Mouse (Mus musculus) intestine, embryonic 15.5 days (tissue): Measurements from ENCODE around the gene Hps5. TPM values are rescaled to one million over a fixed set of nuclear protein-coding genes. Genes with fewer than 3 reads are reported as not detected.
"Not testable (repeated sequence)": the region's sequence is repeated elsewhere in the genome, so short reads cannot be mapped to it uniquely, and the experiment has no call there.

ENCODE experiments used
- ATAC-seq: fragments of 200-750 bp; cut with Nextera tagmentation; 2 replicates; pipeline ENCODE4 v1.8.0; 2017; ENCODE audit warnings: moderate TSS enrichment, moderate library complexity
- H3K27ac ChIP-seq: fragments of 300-500 bp; sonication (generic); 2 replicates; pipeline ENCODE4 v1.5.1; 2015; ENCODE audit warnings: mild to moderate bottlenecking, inconsistent platforms
- H3K27me3 ChIP-seq: fragments of 300-500 bp; sonication (generic); replicated peaks from 2 replicates; pipeline ENCODE4 v1.6.1; 2015; ENCODE audit warnings: inconsistent platforms
- H3K36me3 ChIP-seq: fragments of 300-500 bp; sonication (generic); 2 replicates; pipeline ENCODE4 v1.6.1; 2015; ENCODE audit warnings: inconsistent platforms
- H3K4me1 ChIP-seq: fragments of 300-500 bp; sonication (generic); replicated peaks from 2 replicates; pipeline ENCODE4 v1.6.1; 2015; ENCODE audit warnings: inconsistent platforms
- H3K4me2 ChIP-seq: fragments of 300-500 bp; sonication (generic); replicated peaks from 2 replicates; pipeline ENCODE4 v1.6.1; 2015; ENCODE audit warnings: mild to moderate bottlenecking, inconsistent platforms
- H3K4me3 ChIP-seq: fragments of 300-500 bp; sonication (generic); replicated peaks from 2 replicates; pipeline ENCODE4 v1.5.1; 2015; ENCODE audit warnings: inconsistent platforms
- H3K9ac ChIP-seq: fragments of 300-500 bp; sonication (generic); 2 replicates; pipeline ENCODE4 v1.6.1; 2015; ENCODE audit warnings: inconsistent platforms
- H3K9me3 ChIP-seq: fragments of 300-500 bp; sonication (generic); 2 replicates; pipeline ENCODE4 v1.6.1; 2016; ENCODE audit warnings: inconsistent platforms
- WGBS: fragments of 180-500 bp; shearing (Covaris S2); methylation state at CpG from one replicate; pipeline ENCODE4 v1.1.7; 2015; 5-methylcytosine and 5-hydroxymethylcytosine counted together
- polyA plus RNA-seq: library from polyadenylated mRNA; unstranded; fragments of >200 nt; fragmentation: Nextera tagmentation; extraction: Ambion mirVana; gene quantifications from 2 replicates; pipeline ENCODE4 v1.2.1, GENCODE M21; 2015

Hps5 gene
- polyA plus RNA-seq, 1 experiment from 2014 or later: 23.3 TPM

- Histone ChIP-seq H3K27me3 (no peaks in the 10 kb centered on the region), H3K27ac (no peak overlapping the region), H3K9me3 (no peaks in the 10 kb centered on the region), H3K4me2 (no peak overlapping the region), H3K36me3 (no peaks in the 10 kb centered on the region), H3K4me1 (peaks cover 30% of the 10 kb centered on the region), H3K4me3 (no peak overlapping the region), H3K9ac (no peak overlapping the region)
- WGBS: 76% methylated on average over 5 of the region's 5 CpGs
- ATAC-seq: no peak
Observed at GRCm38 (mm10) chr7:46836357-46836756, 40.5 kb upstream of the Hps5 start.

- WGBS: 59% methylated on average over 14 of the region's 14 CpGs
- no peak for ATAC-seq
- Histone ChIP-seq H3K27me3 (no peaks in the 10 kb centered on the region), H3K4me3 (no peak overlapping the region), H3K36me3 (no peaks in the 10 kb centered on the region), H3K9ac (no peak overlapping the region), H3K4me1 (peaks cover 28% of the 10 kb centered on the region), H3K9me3 (no peaks in the 10 kb centered on the region), H3K4me2 (no peak overlapping the region), H3K27ac (no peak overlapping the region)
Observed at GRCm38 (mm10) chr7:46834994-46835610, 39.2 kb upstream of the Hps5 start.

GRCm38 (mm10) chr7:46833670-46834255 is 37.9 kb upstream of the Hps5 start:
- H3K4me3 ChIP-seq: no peak overlapping the region
- H3K36me3 ChIP-seq: no peaks in the 10 kb centered on the region
- ATAC-seq: peak; percentile 55
- no peaks in the 10 kb centered on the region for H3K9me3 ChIP-seq
- 66% methylated on average over 7 of the region's 7 CpGs for WGBS
- no peak overlapping the region for H3K4me2 ChIP-seq
- H3K27ac ChIP-seq: peak overlapping the region; percentile 81
- no peak overlapping the region for H3K9ac ChIP-seq
- H3K4me1 ChIP-seq: peaks cover 19% of the 10 kb centered on the region
- H3K27me3 ChIP-seq: no peaks in the 10 kb centered on the region

- Histone ChIP-seq H3K27ac (peak overlapping the region; percentile 81), H3K4me3 (no peak overlapping the region), H3K36me3 (no peaks in the 10 kb centered on the region), H3K9me3 (no peaks in the 10 kb centered on the region), H3K4me2 (no peak overlapping the region), H3K9ac (no peak overlapping the region), H3K4me1 (peaks cover 14% of the 10 kb centered on the region), H3K27me3 (no peaks in the 10 kb centered on the region)
- peak; percentile 96 for ATAC-seq
- WGBS: 40% methylated on average over 6 of the region's 6 CpGs
Observed at GRCm38 (mm10) chr7:46833266-46833665, 37.4 kb upstream of the Hps5 start.

- H3K9ac ChIP-seq, H3K27me3 ChIP-seq, H3K36me3 ChIP-seq, H3K4me2 ChIP-seq, H3K9me3 ChIP-seq, ATAC-seq, H3K27ac ChIP-seq, H3K4me3 ChIP-seq, H3K4me1 ChIP-seq: not testable (repeated sequence)
- 94% methylated on average over 11 of the region's 11 CpGs for WGBS
Observed at GRCm38 (mm10) chr7:46832112-46832810, 36.4 kb upstream of the Hps5 start.

- no peaks in the 10 kb centered on the region for H3K9me3 ChIP-seq
- no peak for ATAC-seq
- no peak overlapping the region for H3K4me3 ChIP-seq
- 75% methylated on average over 8 of the region's 8 CpGs for WGBS
- H3K9ac ChIP-seq: no peak overlapping the region
- no peaks in the 10 kb centered on the region for H3K27me3 ChIP-seq
- peaks cover 8% of the 10 kb centered on the region; the same call in 1 of the 2 replicates for H3K4me1 ChIP-seq
- no peak overlapping the region for H3K27ac ChIP-seq
- no peaks in the 10 kb centered on the region for H3K36me3 ChIP-seq
- no peak overlapping the region for H3K4me2 ChIP-seq
Observed at GRCm38 (mm10) chr7:46831693-46832092, 35.8 kb upstream of the Hps5 start.

- H3K9me3 ChIP-seq: no peaks in the 10 kb centered on the region
- peak; percentile 18; the same call in 1 of the 2 replicates for ATAC-seq
- peaks cover 8% of the 10 kb centered on the region; the same call in 1 of the 2 replicates for H3K4me1 ChIP-seq
- 56% methylated on average over 13 of the region's 13 CpGs for WGBS
- no peak overlapping the region for H3K4me2 ChIP-seq
- H3K27ac ChIP-seq: peak overlapping the region; percentile 62; the same call in 1 of the 2 replicates
- no peak overlapping the region for H3K4me3 ChIP-seq
- H3K36me3 ChIP-seq: no peaks in the 10 kb centered on the region
- no peaks in the 10 kb centered on the region for H3K27me3 ChIP-seq
- H3K9ac ChIP-seq: no peak overlapping the region
Observed at GRCm38 (mm10) chr7:46830799-46831590, 35.1 kb upstream of the Hps5 start.

GRCm38 (mm10) chr7:46829911-46830310 is 34.0 kb upstream of the Hps5 start:
- Histone ChIP-seq H3K9me3 (no peaks in the 10 kb centered on the region), H3K4me2 (no peak overlapping the region), H3K4me3 (no peak overlapping the region), H3K27ac (peak overlapping the region; percentile 25; the same call in 1 of the 2 replicates), H3K9ac (no peak overlapping the region), H3K36me3 (no peaks in the 10 kb centered on the region), H3K4me1 (peaks cover 8% of the 10 kb centered on the region; the same call in 1 of the 2 replicates), H3K27me3 (no peaks in the 10 kb centered on the region)
- ATAC-seq: no peak; the same call in 1 of the 2 replicates
- WGBS: 74% methylated on average over 12 of the region's 12 CpGs

GRCm38 (mm10) chr7:46827803-46828184 is 31.9 kb upstream of the Hps5 start:
- Histone ChIP-seq H3K27ac (no peak overlapping the region), H3K4me2 (no peak overlapping the region), H3K4me3 (no peak overlapping the region), H3K4me1 (peaks cover 8% of the 10 kb centered on the region; the same call in 1 of the 2 replicates), H3K36me3 (peaks cover 3% of the 10 kb centered on the region; the same call in 1 of the 2 replicates), H3K9ac (no peak overlapping the region), H3K27me3 (no peaks in the 10 kb centered on the region), H3K9me3 (no peaks in the 10 kb centered on the region)
- WGBS: 85% methylated on average over 2 of the region's 2 CpGs
- no peak for ATAC-seq

- peaks cover 8% of the 10 kb centered on the region; the same call in 1 of the 2 replicates for H3K4me1 ChIP-seq
- 50% methylated on average over 20 of the region's 20 CpGs for WGBS
- no peaks in the 10 kb centered on the region for H3K9me3 ChIP-seq
- no peak overlapping the region for H3K4me3 ChIP-seq
- no peak overlapping the region for H3K9ac ChIP-seq
- H3K4me2 ChIP-seq: no peak overlapping the region
- H3K27me3 ChIP-seq: no peaks in the 10 kb centered on the region
- H3K36me3 ChIP-seq: peaks cover 7% of the 10 kb centered on the region; the same call in 1 of the 2 replicates
- no peak for ATAC-seq
- no peak overlapping the region for H3K27ac ChIP-seq
Observed at GRCm38 (mm10) chr7:46827046-46827802, 31.4 kb upstream of the Hps5 start.

GRCm38 (mm10) chr7:46820876-46821632 is 25.2 kb upstream of the Hps5 start:
- not testable (repeated sequence) for H3K4me2 ChIP-seq, H3K27me3 ChIP-seq, H3K4me3 ChIP-seq, H3K4me1 ChIP-seq, H3K27ac ChIP-seq, H3K9ac ChIP-seq, H3K9me3 ChIP-seq, ATAC-seq
- H3K36me3 ChIP-seq: peaks cover 33% of the 10 kb centered on the region
- 59% methylated on average over 15 of the region's 15 CpGs for WGBS
